Mouse (Mus musculus) bone marrow macrophage, adult 2 months (primary cell): ENCODE measurements around the gene Serpina3i.

Source experiments
- CTCF ChIP-seq: IDR thresholded peaks from 2 replicates; pipeline ENCODE4 v1.5.1; 2012; ENCODE audit warnings: low read depth, mild to moderate bottlenecking, low read length, moderate library complexity
- POLR2A ChIP-seq: IDR thresholded peaks from 2 replicates; pipeline ENCODE4 v1.6.1; 2012; ENCODE audit warnings: mild to moderate bottlenecking, low read depth, low read length, borderline replicate concordance

DNA sequence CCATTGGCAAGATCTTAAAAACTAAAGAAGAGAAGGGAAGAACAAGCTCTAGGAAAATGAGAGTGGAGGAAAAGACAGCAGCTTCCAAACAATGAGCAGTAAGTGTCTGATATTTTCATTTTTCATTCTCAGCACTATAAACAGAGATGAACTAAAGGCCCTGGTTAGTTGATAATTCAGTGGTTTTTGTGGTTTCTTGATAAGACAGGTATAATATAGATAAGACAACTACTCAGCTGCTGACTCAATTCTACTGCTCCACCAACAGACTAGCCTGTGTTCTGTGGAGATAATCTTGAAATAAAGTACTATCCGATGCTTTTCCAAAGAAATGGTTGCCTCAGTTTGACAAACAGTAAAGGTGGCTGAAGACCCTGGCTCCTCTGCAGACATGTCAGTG is 47.7 kb upstream of the Serpina3i start:
- TF ChIP-seq CTCF (no peak), POLR2A (no peak)
